Mouse (Mus musculus): ENCODE measurements around the gene Ccnd3. TPM values are rescaled to one million over a fixed set of nuclear protein-coding genes. Genes with fewer than 3 reads are reported as not detected.

Ccnd3 gene
- polyA plus RNA-seq, 1 experiment: 181 TPM

DNA sequence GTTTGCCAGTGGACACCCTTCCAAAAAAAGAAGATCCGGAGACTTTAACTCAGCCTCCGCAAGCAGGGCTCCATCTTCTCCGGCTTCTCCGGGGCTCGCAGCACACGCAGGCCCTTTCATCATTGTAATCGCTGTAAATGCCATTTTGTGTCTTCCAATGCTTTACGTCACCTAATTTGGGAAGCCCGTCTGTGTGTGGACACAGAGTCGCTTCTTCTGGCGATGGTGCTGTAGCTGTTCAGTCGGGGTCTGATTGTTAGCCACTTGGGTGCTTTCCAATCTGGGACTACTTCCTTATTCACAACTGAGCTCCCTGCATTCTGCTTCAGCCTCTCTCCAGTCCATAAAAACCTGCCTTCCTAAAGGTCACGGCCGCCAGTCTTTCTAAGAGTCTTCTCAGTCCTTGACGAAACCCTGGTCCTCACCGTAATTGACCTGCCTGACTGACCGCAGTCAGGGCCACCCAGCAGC is 41.0 kb downstream of the Ccnd3 start:
- Histone ChIP-seq H3K27ac (ENCODE audit: insufficient read depth, low read length) (0 out of 2 replicates have a peak overlapping the region, but pooled peaks have one; percentile 2), H3K27me3 (ENCODE audit: control insufficient read depth, insufficient read depth, low read length, poor library complexity, severe bottlenecking) (no peaks in the 10 kb centered on the region), H3K4me1 (ENCODE audit: control insufficient read depth, insufficient read depth, low read length) (peaks cover 9% of the 10 kb centered on the region), H3K9me3 (replicated peaks; ENCODE audit: control insufficient read depth, insufficient read depth, low read length, poor library complexity, severe bottlenecking) (no peaks in the 10 kb centered on the region), H3K9ac (ENCODE audit: low read depth, poor library complexity, severe bottlenecking) (no peak overlapping the region), H3K36me3 (ENCODE audit: control insufficient read depth, insufficient read depth, low read length, poor library complexity, severe bottlenecking) (no peaks in the 10 kb centered on the region), H3K4me3 (ENCODE audit: low read depth, low read length) (no peak overlapping the region)
- no peak for TF ChIP-seq CTCF (IDR thresholded peaks at IDR 0.05; ENCODE audit: low read depth, low read length)
- TF ChIP-seq EP300 (IDR thresholded peaks at IDR 0.05; ENCODE audit: insufficient read depth, low read depth, low read length): no peak

DNA sequence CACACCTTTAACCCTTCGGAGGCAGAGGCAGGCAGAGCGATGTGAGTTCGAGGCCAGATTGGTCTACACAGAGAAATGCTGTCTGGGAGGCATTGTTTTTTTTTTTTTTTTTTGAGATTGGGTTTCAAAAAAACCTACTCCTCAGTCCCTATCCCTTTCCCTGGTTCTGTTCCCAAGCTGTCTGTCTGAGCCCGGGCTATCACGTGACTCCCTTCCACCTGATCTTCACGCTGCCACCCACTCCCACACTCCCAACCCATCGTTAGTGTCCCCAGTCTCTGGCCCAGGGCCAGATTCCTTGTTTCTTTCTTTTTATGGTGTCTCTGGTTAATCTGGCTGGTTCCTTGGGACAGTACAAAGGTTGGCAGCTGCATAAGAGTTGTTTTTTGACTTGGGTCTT is 46.2 kb downstream of the Ccnd3 start:
- TF ChIP-seq CTCF (IDR thresholded peaks at IDR 0.05; ENCODE audit: low read depth, low read length) (no peak), EP300 (IDR thresholded peaks at IDR 0.05; ENCODE audit: insufficient read depth, low read depth, low read length) (no peak), POLR2A (IDR thresholded peaks at IDR 0.05; ENCODE audit: insufficient read depth, low read length) (no peak)
- Histone ChIP-seq H3K9me3 (replicated peaks; ENCODE audit: control insufficient read depth, insufficient read depth, low read length, poor library complexity, severe bottlenecking) (no peaks in the 10 kb centered on the region), H3K9ac (ENCODE audit: low read depth, poor library complexity, severe bottlenecking) (no peak overlapping the region), H3K36me3 (ENCODE audit: control insufficient read depth, insufficient read depth, low read length, poor library complexity, severe bottlenecking) (no peaks in the 10 kb centered on the region), H3K4me1 (ENCODE audit: control insufficient read depth, insufficient read depth, low read length) (peaks cover 2% of the 10 kb centered on the region), H3K4me3 (ENCODE audit: low read depth, low read length) (no peak overlapping the region), H3K27ac (ENCODE audit: insufficient read depth, low read length) (peak overlapping the region; percentile 69), H3K27me3 (ENCODE audit: control insufficient read depth, insufficient read depth, low read length, poor library complexity, severe bottlenecking) (no peaks in the 10 kb centered on the region)

DNA sequence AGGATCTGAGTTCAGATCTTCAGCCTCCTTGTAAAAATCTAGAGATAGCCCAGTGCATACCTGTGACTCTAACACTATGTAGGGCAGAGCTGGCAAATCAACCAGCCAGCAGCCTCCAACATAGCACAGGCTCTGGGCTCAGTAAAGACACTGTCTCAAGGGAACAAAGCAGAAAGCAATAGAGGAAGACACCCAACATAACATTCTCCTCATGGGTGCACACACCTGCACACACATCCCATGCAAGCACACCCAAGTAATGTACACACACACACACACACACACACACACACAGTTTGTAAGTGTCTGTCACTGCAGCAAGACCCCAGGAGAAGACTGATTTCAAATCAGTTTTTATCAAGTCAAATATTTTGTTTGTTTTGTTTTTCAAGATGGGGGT is 48.1 kb downstream of the Ccnd3 start:
- Histone ChIP-seq H3K27me3 (ENCODE audit: control insufficient read depth, insufficient read depth, low read length, poor library complexity, severe bottlenecking) (no peaks in the 10 kb centered on the region), H3K36me3 (ENCODE audit: control insufficient read depth, insufficient read depth, low read length, poor library complexity, severe bottlenecking) (no peaks in the 10 kb centered on the region), H3K4me1 (ENCODE audit: control insufficient read depth, insufficient read depth, low read length) (peaks cover 2% of the 10 kb centered on the region), H3K27ac (ENCODE audit: insufficient read depth, low read length) (no peak overlapping the region), H3K9ac (ENCODE audit: low read depth, poor library complexity, severe bottlenecking) (no peak overlapping the region), H3K4me3 (ENCODE audit: low read depth, low read length) (no peak overlapping the region), H3K9me3 (replicated peaks; ENCODE audit: control insufficient read depth, insufficient read depth, low read length, poor library complexity, severe bottlenecking) (no peaks in the 10 kb centered on the region)
- TF ChIP-seq CTCF (IDR thresholded peaks at IDR 0.05; ENCODE audit: low read depth, low read length) (no peak), EP300 (IDR thresholded peaks at IDR 0.05; ENCODE audit: insufficient read depth, low read depth, low read length) (no peak), POLR2A (IDR thresholded peaks at IDR 0.05; ENCODE audit: insufficient read depth, low read length) (no peak)

DNA sequence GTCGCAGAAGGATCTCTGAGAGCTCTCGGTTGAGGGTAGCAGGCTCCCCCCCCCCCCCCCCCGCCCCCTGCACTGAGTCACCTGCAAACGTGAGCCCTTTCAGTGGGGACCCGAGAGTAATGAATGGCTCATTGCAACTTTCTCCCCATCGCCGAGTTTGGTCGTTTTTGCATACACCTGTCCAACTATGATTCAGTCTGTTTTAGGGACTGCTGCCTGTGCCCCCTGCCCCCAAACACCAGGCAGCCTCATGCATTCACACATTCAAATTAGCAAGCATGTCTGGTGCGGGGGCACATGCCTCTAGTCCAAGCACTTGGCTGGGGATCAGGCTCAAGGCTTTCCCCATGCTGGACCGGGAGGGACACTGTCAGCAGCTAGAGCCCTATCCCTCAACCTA is 49.8 kb downstream of the Ccnd3 start:
- Histone ChIP-seq H3K9ac (ENCODE audit: low read depth, poor library complexity, severe bottlenecking) (no peak overlapping the region), H3K27ac (ENCODE audit: insufficient read depth, low read length) (no peak overlapping the region), H3K4me3 (ENCODE audit: low read depth, low read length) (no peak overlapping the region), H3K4me1 (ENCODE audit: control insufficient read depth, insufficient read depth, low read length) (peaks cover 2% of the 10 kb centered on the region), H3K27me3 (ENCODE audit: control insufficient read depth, insufficient read depth, low read length, poor library complexity, severe bottlenecking) (no peaks in the 10 kb centered on the region), H3K36me3 (ENCODE audit: control insufficient read depth, insufficient read depth, low read length, poor library complexity, severe bottlenecking) (no peaks in the 10 kb centered on the region), H3K9me3 (replicated peaks; ENCODE audit: control insufficient read depth, insufficient read depth, low read length, poor library complexity, severe bottlenecking) (no peaks in the 10 kb centered on the region)
- no peak for TF ChIP-seq POLR2A (IDR thresholded peaks at IDR 0.05; ENCODE audit: insufficient read depth, low read length)
- TF ChIP-seq CTCF (IDR thresholded peaks at IDR 0.05; ENCODE audit: low read depth, low read length): no peak
- TF ChIP-seq EP300 (IDR thresholded peaks at IDR 0.05; ENCODE audit: insufficient read depth, low read depth, low read length): no peak

DNA sequence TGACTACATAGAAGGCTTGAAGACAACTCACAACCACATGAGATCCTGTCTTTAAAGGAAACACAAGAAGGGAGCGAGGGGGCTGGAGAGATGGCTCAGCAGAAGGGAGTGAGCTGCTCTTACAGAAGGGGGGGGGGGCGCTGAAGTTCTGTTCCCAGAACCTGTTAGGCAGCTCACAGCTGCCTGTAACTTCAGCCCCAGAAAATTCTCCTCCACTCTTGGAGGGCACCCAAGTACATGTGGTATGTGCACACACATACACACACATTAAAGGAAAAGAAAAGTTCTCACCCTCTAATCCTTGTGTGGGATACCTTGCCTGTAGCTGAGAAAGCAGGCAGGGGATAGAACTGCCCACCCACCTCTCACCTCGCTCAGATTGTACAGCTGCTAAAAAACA is 52.3 kb downstream of the Ccnd3 start:
- Histone ChIP-seq H3K36me3 (ENCODE audit: control insufficient read depth, insufficient read depth, low read length, poor library complexity, severe bottlenecking) (no peaks in the 10 kb centered on the region), H3K27me3 (ENCODE audit: control insufficient read depth, insufficient read depth, low read length, poor library complexity, severe bottlenecking) (no peaks in the 10 kb centered on the region), H3K4me3 (ENCODE audit: low read depth, low read length) (no peak overlapping the region), H3K9me3 (replicated peaks; ENCODE audit: control insufficient read depth, insufficient read depth, low read length, poor library complexity, severe bottlenecking) (no peaks in the 10 kb centered on the region), H3K4me1 (ENCODE audit: control insufficient read depth, insufficient read depth, low read length) (peaks cover 4% of the 10 kb centered on the region), H3K9ac (ENCODE audit: low read depth, poor library complexity, severe bottlenecking) (no peak overlapping the region), H3K27ac (ENCODE audit: insufficient read depth, low read length) (no peak overlapping the region)
- TF ChIP-seq POLR2A (IDR thresholded peaks at IDR 0.05; ENCODE audit: insufficient read depth, low read length) (no peak), EP300 (IDR thresholded peaks at IDR 0.05; ENCODE audit: insufficient read depth, low read depth, low read length) (no peak), CTCF (IDR thresholded peaks at IDR 0.05; ENCODE audit: low read depth, low read length) (no peak)

DNA sequence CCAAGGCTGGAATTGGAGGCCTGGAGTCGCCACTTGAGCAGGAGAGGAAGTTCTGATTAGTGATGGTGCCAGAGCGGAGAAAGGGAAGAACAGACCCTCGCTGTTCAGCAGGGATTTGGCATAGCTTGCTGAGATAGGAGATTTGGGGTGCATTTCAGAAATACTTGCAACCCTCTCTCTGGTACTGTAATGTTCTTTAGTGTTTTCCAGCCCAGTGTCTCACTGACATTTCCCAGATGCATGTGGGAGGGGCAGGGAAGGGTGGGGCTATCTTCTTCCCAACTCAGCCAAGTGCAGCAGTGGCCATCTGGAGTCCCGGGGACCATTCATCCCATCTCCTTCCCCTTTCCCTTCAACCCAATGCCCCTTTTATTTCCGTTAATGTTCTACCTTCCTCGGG is 54.9 kb downstream of the Ccnd3 start:
- H3K27ac ChIP-seq (ENCODE audit: insufficient read depth, low read length): no peak overlapping the region
- H3K27me3 ChIP-seq (ENCODE audit: control insufficient read depth, insufficient read depth, low read length, poor library complexity, severe bottlenecking): no peaks in the 10 kb centered on the region
- H3K4me1 ChIP-seq (ENCODE audit: control insufficient read depth, insufficient read depth, low read length): peaks cover 4% of the 10 kb centered on the region
- no peaks in the 10 kb centered on the region for H3K9me3 ChIP-seq (replicated peaks; ENCODE audit: control insufficient read depth, insufficient read depth, low read length, poor library complexity, severe bottlenecking)
- H3K9ac ChIP-seq (ENCODE audit: low read depth, poor library complexity, severe bottlenecking): no peak overlapping the region
- no peak overlapping the region for H3K4me3 ChIP-seq (ENCODE audit: low read depth, low read length)
- H3K36me3 ChIP-seq (ENCODE audit: control insufficient read depth, insufficient read depth, low read length, poor library complexity, severe bottlenecking): no peaks in the 10 kb centered on the region
- TF ChIP-seq CTCF (IDR thresholded peaks at IDR 0.05; ENCODE audit: low read depth, low read length) (no peak), EP300 (IDR thresholded peaks at IDR 0.05; ENCODE audit: insufficient read depth, low read depth, low read length) (no peak), POLR2A (IDR thresholded peaks at IDR 0.05; ENCODE audit: insufficient read depth, low read length) (no peak)
